In the genomic region with DNA sequence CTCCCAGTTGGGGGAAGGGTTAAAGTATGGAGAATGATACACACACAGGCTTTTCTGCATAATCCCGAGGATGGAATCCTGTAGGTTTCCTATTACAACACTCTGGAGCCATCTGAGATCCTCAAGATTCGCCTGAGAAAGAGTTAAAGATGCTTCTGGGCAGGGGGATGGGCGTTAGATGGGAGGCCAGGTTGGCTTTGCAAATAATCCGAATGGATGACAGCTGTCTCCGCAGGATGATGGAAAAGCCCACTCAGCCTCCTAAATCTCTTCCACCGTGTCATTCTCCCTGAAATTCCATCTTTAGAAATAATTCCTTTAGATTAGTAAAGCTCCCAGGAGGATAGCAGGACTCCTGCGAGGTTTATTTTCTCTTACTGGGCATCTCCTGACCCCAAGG, we compare ENCODE assay signal across 10 mouse cellular contexts. TPM values are rescaled to one million over a fixed set of nuclear protein-coding genes. Genes with fewer than 3 reads are reported as not detected.
DNase-seq lines count a peak whose midpoint lies in the region; ATAC-seq and TF ChIP-seq lines count a peak whose summit lies in the region.
"Had no signal": no experiment of that assay in that cellular context is flagged by ENCODE, and none has a peak within 500 bp of the region (broad histone marks: within the 10 kb centered on the region; RNA-seq: fewer than 3 reads in every experiment).

No protein-coding gene starts in this region.

- peaks cover 50% of the 10 kb centered on the region for H3K4me1 ChIP-seq in liver, embryonic 11.5 days (replicated peaks; ENCODE audit: control insufficient read depth, insufficient read depth, low read length)
- peaks cover 17% of the 10 kb centered on the region for H3K4me1 ChIP-seq in embryonic facial prominence, embryonic 14.5 days (ENCODE audit: control insufficient read depth, insufficient read depth, low read length)
- peaks cover 18% of the 10 kb centered on the region for H3K4me1 ChIP-seq in limb, embryonic 13.5 days
- H3K4me1 ChIP-seq in small intestine, adult 2 months (ENCODE audit: control insufficient read depth, insufficient read depth, insufficient read length, low read length), result peaks cover 18% of the 10 kb centered on the region
- H3K4me1 ChIP-seq in lung, adult 2 months (ENCODE audit: control insufficient read depth, insufficient read depth, low read length), result peaks cover 11% of the 10 kb centered on the region

- DNase-seq in liver, embryonic 11.5 days (ENCODE audit: low spot score), result no peak
- no peak for DNase-seq in liver
- DNase-seq in embryonic facial prominence, embryonic 14.5 days (ENCODE audit: low spot score), result no peak
- DNase-seq in adrenal gland, adult 8-10 months, result no peak
- DNase-seq in cerebellum, postnatal 4 days (ENCODE audit: low spot score in 2 of 2), result no peak
- no peak for DNase-seq in lung, adult 2 months
- DNase-seq: kidney, postnatal 25 days; thymus, adult 18-20 months had no signal

- H3K36me3 ChIP-seq in liver, embryonic 11.5 days (ENCODE audit: control insufficient read depth, insufficient read depth, low read length), result no peaks in the 10 kb centered on the region
- no peaks in the 10 kb centered on the region for H3K36me3 ChIP-seq in embryonic facial prominence, embryonic 14.5 days (ENCODE audit: control insufficient read depth, insufficient read depth, low read length)
- no peaks in the 10 kb centered on the region for H3K36me3 ChIP-seq in limb, embryonic 13.5 days
- H3K36me3 ChIP-seq in small intestine, adult 2 months (ENCODE audit: control insufficient read depth, insufficient read depth, low read length), result no peaks in the 10 kb centered on the region

- ATAC-seq in liver, embryonic 11.5 days (replicated peaks; ENCODE audit: low FRiP score), result no peak
- ATAC-seq in embryonic facial prominence, embryonic 14.5 days (ENCODE audit: low read depth), result no peak
- ATAC-seq in limb, embryonic 13.5 days (ENCODE audit: low FRiP score, low read depth), result no peak

- H3K4me2 ChIP-seq in liver, embryonic 11.5 days, result peak overlapping the region; percentile 91
- H3K4me2 ChIP-seq in embryonic facial prominence, embryonic 14.5 days (ENCODE audit: low read depth, low read length), result peak overlapping the region; percentile 87
- H3K4me2 ChIP-seq in limb, embryonic 13.5 days (replicated peaks), result peak overlapping the region; percentile 100

- no peaks in the 10 kb centered on the region for H3K9me3 ChIP-seq in liver, embryonic 11.5 days (ENCODE audit: control insufficient read depth, low read length)
- no peaks in the 10 kb centered on the region for H3K9me3 ChIP-seq in embryonic facial prominence, embryonic 14.5 days (ENCODE audit: control insufficient read depth, low read length)
- H3K9me3 ChIP-seq in limb, embryonic 13.5 days, result no peaks in the 10 kb centered on the region

- 15% methylated on average over 7 of the region's 7 CpGs for WGBS in liver, embryonic 11.5 days
- 6% methylated on average over 7 of the region's 7 CpGs for WGBS in embryonic facial prominence, embryonic 14.5 days
- 7% methylated on average over 7 of the region's 7 CpGs for WGBS in limb, embryonic 13.5 days
- 45% methylated on average over 7 of the region's 7 CpGs for WGBS in small intestine, adult 2 months
- WGBS in lung, adult 2 months, result 24% methylated on average over 7 of the region's 7 CpGs

- TF ChIP-seq POLR2A in small intestine, adult 2 months (IDR thresholded peaks at IDR 0.05; ENCODE audit: low read depth, low read length), result no peak
- no peak for TF ChIP-seq POLR2A in lung, adult 2 months (IDR thresholded peaks at IDR 0.05; ENCODE audit: borderline replicate concordance, extremely low read depth, low read depth, low read length)

- peak overlapping the region; percentile 98 for H3K27ac ChIP-seq in liver, embryonic 11.5 days (ENCODE audit: low read depth, low read length)
- no peak overlapping the region for H3K27ac ChIP-seq in embryonic facial prominence, embryonic 14.5 days (replicated peaks; ENCODE audit: low read depth, low read length)
- no peak overlapping the region for H3K27ac ChIP-seq in limb, embryonic 13.5 days
- H3K27ac ChIP-seq in small intestine, adult 2 months (ENCODE audit: insufficient read depth, low read depth, low read length), result no peak overlapping the region

- no peak for TF ChIP-seq CTCF in small intestine, adult 2 months (IDR thresholded peaks at IDR 0.05; ENCODE audit: extremely low read depth, insufficient read length, insufficient replicate concordance, low read depth, low read length)
- no peak for TF ChIP-seq CTCF in lung, adult 2 months (IDR thresholded peaks at IDR 0.05; ENCODE audit: insufficient read depth, low read length)

- H3K27me3 ChIP-seq in liver, embryonic 11.5 days (replicated peaks; ENCODE audit: control insufficient read depth, insufficient read depth, low read length), result no peaks in the 10 kb centered on the region
- no peaks in the 10 kb centered on the region for H3K27me3 ChIP-seq in embryonic facial prominence, embryonic 14.5 days (replicated peaks; ENCODE audit: control insufficient read depth, insufficient read depth, low read length)
- peaks cover 18% of the 10 kb centered on the region; the same call in 1 of the 2 replicates for H3K27me3 ChIP-seq in limb, embryonic 13.5 days
- no peaks in the 10 kb centered on the region for H3K27me3 ChIP-seq in small intestine, adult 2 months (ENCODE audit: control insufficient read depth, insufficient read depth, low read length)

- H3K4me3 ChIP-seq in liver, embryonic 11.5 days (ENCODE audit: low read depth, low read length), result peak overlapping the region; percentile 83
- H3K4me3 ChIP-seq in embryonic facial prominence, embryonic 14.5 days (ENCODE audit: low read depth, low read length), result peak overlapping the region; percentile 52
- H3K4me3 ChIP-seq in limb, embryonic 13.5 days, result peak overlapping the region; percentile 73
- H3K4me3 ChIP-seq in small intestine, adult 2 months (ENCODE audit: low read depth, low read length), result peak overlapping the region; percentile 14; the same call in 1 of the 2 replicates
- H3K4me3 ChIP-seq in lung, adult 2 months (replicated peaks; ENCODE audit: extremely low read depth, low read depth, low read length), result no peak overlapping the region

- H3K9ac ChIP-seq in liver, embryonic 11.5 days (ENCODE audit: low read depth, low read length), result peak overlapping the region; percentile 92
- peak overlapping the region; percentile 70; the same call in 1 of the 2 replicates for H3K9ac ChIP-seq in embryonic facial prominence, embryonic 14.5 days (ENCODE audit: low read depth, low read length)
- H3K9ac ChIP-seq in limb, embryonic 13.5 days, result peak overlapping the region; percentile 81; the same call in 1 of the 2 replicates

RNA-seq across cellular contexts. Expression of a gene that starts 1.2 kb away (rescaled TPM):
- 87.7 and 97.0 TPM in 2 replicates for polyA plus RNA-seq in liver, embryonic 11.5 days (2014; fragmentation: Nextera tagmentation; extraction: Ambion mirVana)
- 30.2 and 33.2 TPM in 2 replicates for polyA plus RNA-seq in embryonic facial prominence, embryonic 14.5 days (2014; fragmentation: Nextera tagmentation; extraction: Ambion mirVana)
- polyA plus RNA-seq in limb, embryonic 13.5 days (2015; fragmentation: Nextera tagmentation; extraction: Ambion mirVana), result 18.1 and 18.5 TPM in 2 replicates
- polyA plus RNA-seq in small intestine, adult 2 months (2012; rRNA removed), result 19.9 and 55.4 TPM in 2 replicates
- 10 to 100 TPM; 29.0 to 45.8 (median 37.5) TPM for total RNA-seq in adrenal gland, adult 8-10 months (2022)
- 45.1 and 69.5 TPM in 2 replicates for polyA plus RNA-seq in lung, adult 2 months (2012; rRNA removed)

RNA-seq across cellular contexts. Expression of a gene that starts 31.9 kb away (rescaled TPM):
- polyA plus RNA-seq in liver, embryonic 11.5 days (2014; fragmentation: Nextera tagmentation; extraction: Ambion mirVana), result not detected in 2 replicates
- not detected in 2 replicates for polyA plus RNA-seq in embryonic facial prominence, embryonic 14.5 days (2014; fragmentation: Nextera tagmentation; extraction: Ambion mirVana)
- not detected in 2 replicates for polyA plus RNA-seq in limb, embryonic 13.5 days (2015; fragmentation: Nextera tagmentation; extraction: Ambion mirVana)
- not detected in 2 replicates for polyA plus RNA-seq in small intestine, adult 2 months (2012; rRNA removed)
- not detected for total RNA-seq in adrenal gland, adult 8-10 months (2022)
- not detected in 2 replicates for polyA plus RNA-seq in lung, adult 2 months (2012; rRNA removed)
